Comparison of ENCODE assay signal across 15 mouse cellular contexts in the genomic region with DNA sequence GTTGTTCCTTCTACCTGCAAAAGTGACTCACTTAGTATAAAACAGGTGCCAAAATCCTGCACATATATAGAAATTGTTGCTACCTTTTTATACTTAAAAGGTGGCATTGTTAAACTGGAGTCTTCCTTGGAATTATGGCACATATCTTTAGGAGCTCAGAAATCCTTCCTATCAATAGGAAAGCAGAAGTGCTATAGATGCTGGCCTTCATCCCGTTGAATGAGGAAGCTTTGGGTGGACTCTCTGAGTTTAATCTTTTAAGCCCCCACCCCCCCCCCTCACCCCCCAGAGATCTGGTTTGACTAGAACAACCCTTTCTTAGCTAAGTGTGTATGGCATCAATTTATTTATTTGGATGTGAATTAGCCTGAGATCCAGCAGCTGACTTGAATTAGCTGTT.
"Had no signal": no experiment of that assay in that cellular context is flagged by ENCODE, and none has a peak within 500 bp of the region (broad histone marks: within the 10 kb centered on the region; RNA-seq: fewer than 3 reads in every experiment).

No protein-coding gene starts in this region.

- H3K36me3 ChIP-seq: midbrain, embryonic 15.5 days had no signal

- H3K4me3 ChIP-seq: lung, embryonic 15.5 days; megakaryocyte, embryonic 14.5 days; midbrain, embryonic 13.5 days; midbrain, embryonic 15.5 days; neural tube, embryonic 12.5 days; stomach, embryonic 15.5 days had no signal

- H3K27ac ChIP-seq: lung, embryonic 15.5 days; macrophage; midbrain, embryonic 13.5 days; midbrain, embryonic 15.5 days; neural tube, embryonic 12.5 days; stomach, embryonic 15.5 days; stomach, postnatal 0 days had no signal

- H3K9ac ChIP-seq: lung, embryonic 15.5 days; midbrain, embryonic 13.5 days; midbrain, embryonic 15.5 days; neural tube, embryonic 12.5 days; stomach, embryonic 15.5 days had no signal

- H3K27me3 ChIP-seq: lung, embryonic 15.5 days; megakaryocyte, embryonic 14.5 days; midbrain, embryonic 13.5 days; midbrain, embryonic 15.5 days; neural tube, embryonic 12.5 days; stomach, embryonic 15.5 days had no signal

- H3K9me3 ChIP-seq: lung, embryonic 15.5 days; megakaryocyte, embryonic 14.5 days; midbrain, embryonic 13.5 days; midbrain, embryonic 15.5 days; neural tube, embryonic 12.5 days; stomach, embryonic 15.5 days had no signal

- ATAC-seq: lung, postnatal 0 days; midbrain, embryonic 13.5 days; midbrain, embryonic 15.5 days had no signal

- DNase-seq: lung, adult 2 months; right cerebral cortex, postnatal 14 days; thymus, adult 2 months; thymus, postnatal 25 days; thymus, postnatal 4 days had no signal

- H3K4me2 ChIP-seq: lung, embryonic 15.5 days; midbrain, embryonic 11.5 days; midbrain, embryonic 13.5 days; midbrain, embryonic 15.5 days; neural tube, embryonic 12.5 days; stomach, embryonic 15.5 days had no signal
